Mouse (Mus musculus) macrophage (primary cell): ENCODE results near the gene Cntn1. TPM values are rescaled to one million over a fixed set of nuclear protein-coding genes. Genes with fewer than 3 reads are reported as not detected.

Experiments used
- H3K27ac ChIP-seq: fragments of 350-480 bp; formaldehyde crosslinking; 2 replicates; pipeline ENCODE4 v1.9.0; 2021
- H3K36me3 ChIP-seq: fragments of 350-480 bp; formaldehyde crosslinking; 2 replicates; pipeline ENCODE4 v1.9.0; 2021; ENCODE audit errors: inconsistent target
- H3K4me3 ChIP-seq: fragments of 350-480 bp; formaldehyde crosslinking; 2 replicates; pipeline ENCODE4 v1.9.0; 2021; ENCODE audit errors: inconsistent target
- H3K79me2 ChIP-seq: fragments of 350-480 bp; formaldehyde crosslinking; 2 replicates; pipeline ENCODE4 v1.9.0; 2021; ENCODE audit errors: inconsistent target
- WGBS: methylation state at CpG from one replicate; pipeline ENCODE4 v1.1.7; 2026; ENCODE audit warnings: inconsistent platforms; ENCODE audit not compliant: missing documents; 5-methylcytosine and 5-hydroxymethylcytosine counted together
- polyA plus RNA-seq: library from polyadenylated mRNA; stranded (reverse); fragments of 250-400 nt; gene quantifications from 3 replicates; pipeline ENCODE4 v1.2.4, GENCODE M21; 2018; ENCODE audit warnings: inconsistent platforms
- total RNA-seq, 78 experiments: library from RNA; depleted of rRNA; stranded (reverse); fragments of 250-400 nt; gene quantifications; 1 replicate in 9 of 78; 2 replicates in 24 of 78; 3 replicates in 43 of 78; 4 replicates in 2 of 78; pipeline ENCODE4 v1.2.4; 2018; ENCODE audit warnings: inconsistent platforms in 56 of 78

Gene Cntn1
- total RNA-seq (2018; cell fraction: chromatin; rRNA removed): not detected
- not detected for total RNA-seq (2018; cell fraction: cytosol; rRNA removed)
- total RNA-seq (2018; cell fraction: nucleus; rRNA removed): not detected
- polyA plus RNA-seq: not detected in 3 replicates

GRCm38 (mm10) chr15:92050996-92051352 is at the start of gene Cntn1:
TSS of gene Cntn1 (plus strand) at chr15:92051165.
- H3K36me3 ChIP-seq: no peaks in the 10 kb centered on the region
- WGBS: 2% methylated on average over 17 of the region's 17 CpGs
- no peaks in the 10 kb centered on the region for H3K79me2 ChIP-seq
- H3K27ac ChIP-seq: no peak within 1 kb of the TSS
- H3K4me3 ChIP-seq: no peak within 1 kb of the TSS

DNA sequence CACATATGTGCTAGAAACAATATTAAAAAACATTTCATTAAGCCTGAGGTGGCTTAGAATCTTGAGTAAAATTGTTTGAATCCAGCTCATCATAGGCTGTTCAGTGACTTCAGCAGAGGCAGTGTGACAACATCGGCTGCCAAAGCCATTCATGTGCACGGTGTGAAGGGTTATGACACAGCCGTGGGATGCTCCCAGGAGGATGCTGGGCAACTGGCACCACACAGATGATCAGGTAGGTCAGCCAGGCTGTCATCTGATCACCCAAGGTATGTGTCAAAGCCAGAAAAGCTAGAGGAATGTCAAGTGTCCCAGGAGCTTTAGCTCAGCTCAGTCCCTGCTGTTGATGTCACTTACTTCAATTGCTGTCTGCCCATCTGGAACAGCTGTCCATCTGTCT is 49.5 kb upstream of the Cntn1 start:
- WGBS: 100% methylated on average over 3 of the region's 3 CpGs
- no peaks in the 10 kb centered on the region for H3K79me2 ChIP-seq
- no peaks in the 10 kb centered on the region for H3K36me3 ChIP-seq
- H3K4me3 ChIP-seq: no peak overlapping the region
- H3K27ac ChIP-seq: no peak overlapping the region

DNA sequence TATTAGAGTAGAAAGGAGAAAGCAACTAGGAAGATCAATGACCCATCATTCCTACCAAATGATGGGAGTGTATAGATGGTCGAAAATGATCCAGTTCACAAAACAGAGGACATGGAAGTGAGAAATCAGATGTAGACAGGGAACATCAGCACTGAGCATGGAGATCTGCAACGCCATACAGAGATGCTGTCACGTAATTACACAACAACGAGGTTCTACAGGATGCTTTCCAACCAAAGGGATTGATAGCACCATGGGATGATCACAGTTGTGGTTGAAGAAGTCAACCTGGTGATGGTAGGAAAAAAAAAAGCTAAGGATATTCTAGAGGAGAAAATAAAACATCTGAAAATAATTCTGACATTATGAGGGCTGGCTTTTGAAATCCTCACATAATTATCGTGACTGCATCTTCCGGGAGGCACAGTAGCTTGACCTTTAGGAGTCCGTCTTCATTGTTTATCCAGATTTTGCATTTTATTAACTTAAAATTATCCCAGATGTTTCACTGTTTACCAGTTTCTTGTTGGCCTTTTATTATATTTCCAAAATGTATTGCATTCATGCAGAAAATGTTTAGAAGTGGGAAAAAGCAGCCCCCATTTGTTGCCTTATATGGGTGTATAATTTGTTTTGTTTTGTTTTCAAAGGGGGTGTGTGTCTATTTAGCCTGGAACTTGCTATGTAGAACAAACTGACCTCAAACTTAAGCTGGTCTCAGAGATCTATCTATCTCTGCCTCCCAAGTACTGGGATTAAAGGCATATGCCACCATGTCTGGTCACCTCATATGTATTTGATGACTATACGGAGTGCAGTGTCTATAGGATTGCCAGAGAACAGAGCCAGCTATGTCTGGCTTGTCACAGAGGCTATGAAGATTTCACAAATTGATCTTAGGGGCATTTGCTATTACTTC is 38.5 kb upstream of the Cntn1 start:
- Histone ChIP-seq H3K79me2 (no peaks in the 10 kb centered on the region), H3K27ac (no peak overlapping the region), H3K4me3 (no peak overlapping the region), H3K36me3 (no peaks in the 10 kb centered on the region)
- WGBS: 85% methylated on average over 8 of the region's 8 CpGs

GRCm38 (mm10) chr15:92034111-92034510 is 16.9 kb upstream of the Cntn1 start:
- no peaks in the 10 kb centered on the region for H3K36me3 ChIP-seq
- no peaks in the 10 kb centered on the region for H3K79me2 ChIP-seq
- 69% methylated on average over 1 of the region's 1 CpGs for WGBS
- no peak overlapping the region for H3K4me3 ChIP-seq
- H3K27ac ChIP-seq: no peak overlapping the region

DNA sequence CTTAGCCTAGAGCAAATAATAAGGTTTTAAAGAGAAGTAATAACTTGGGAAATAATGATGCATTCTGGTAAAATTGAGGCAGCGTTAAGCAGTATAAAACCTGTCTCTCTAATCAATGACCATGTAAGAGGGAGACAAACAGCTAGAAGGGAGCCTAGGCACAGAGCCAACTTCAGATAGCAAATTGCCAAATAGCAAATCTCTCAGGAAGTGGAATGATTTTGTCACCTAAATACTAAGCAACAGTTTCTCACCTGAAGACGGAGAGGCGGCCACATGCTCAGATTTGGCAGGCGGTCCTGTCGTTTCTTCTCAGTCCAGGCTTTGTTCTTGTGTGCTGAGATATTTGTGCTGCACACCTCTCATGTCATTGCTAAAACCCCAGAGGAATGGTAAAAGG is 8.4 kb upstream of the Cntn1 start:
- Histone ChIP-seq H3K27ac (no peak overlapping the region), H3K36me3 (no peaks in the 10 kb centered on the region), H3K79me2 (no peaks in the 10 kb centered on the region), H3K4me3 (no peak overlapping the region)
- WGBS: 90% methylated on average over 5 of the region's 5 CpGs

DNA sequence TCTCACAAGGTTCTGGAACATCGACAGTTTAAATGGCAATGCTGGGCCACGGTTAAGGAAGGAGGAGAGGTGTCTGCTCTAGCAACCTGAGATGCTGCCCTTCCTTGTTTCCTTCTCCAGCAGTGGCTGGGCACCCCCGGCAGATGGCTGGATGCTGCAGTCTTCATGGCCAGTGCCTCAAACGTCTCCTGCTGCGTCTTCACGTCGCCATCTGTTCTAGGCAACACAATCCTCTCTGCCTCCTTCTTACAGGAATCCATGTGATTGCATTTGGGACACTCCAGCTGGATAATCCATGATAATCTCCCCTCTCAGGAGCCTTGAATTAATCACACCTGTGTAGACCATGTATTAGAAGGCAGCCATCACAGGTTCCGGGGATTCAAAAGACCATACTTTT is 4.9 kb upstream of the Cntn1 start:
- WGBS: 91% methylated on average over 8 of the region's 8 CpGs
- Histone ChIP-seq H3K4me3 (no peak overlapping the region), H3K79me2 (no peaks in the 10 kb centered on the region), H3K36me3 (no peaks in the 10 kb centered on the region), H3K27ac (no peak overlapping the region)

- WGBS: 53% methylated on average over 4 of the region's 4 CpGs
- Histone ChIP-seq H3K27ac (no peak overlapping the region), H3K4me3 (no peak overlapping the region), H3K79me2 (no peaks in the 10 kb centered on the region), H3K36me3 (no peaks in the 10 kb centered on the region)
These were observed 2.9 kb upstream of the Cntn1 start for GRCm38 (mm10) chr15:92048031-92048430.

GRCm38 (mm10) chr15:92048531-92048930 is 2.4 kb upstream of the Cntn1 start:
- WGBS: 88% methylated on average over 3 of the region's 4 CpGs
- H3K79me2 ChIP-seq: no peaks in the 10 kb centered on the region
- H3K36me3 ChIP-seq: no peaks in the 10 kb centered on the region
- H3K4me3 ChIP-seq: no peak overlapping the region
- H3K27ac ChIP-seq: no peak overlapping the region

- H3K27ac ChIP-seq: no peak overlapping the region
- H3K79me2 ChIP-seq: no peaks in the 10 kb centered on the region
- 4% methylated on average over 35 of the region's 35 CpGs for whole genome bisulfite sequencing
- no peaks in the 10 kb centered on the region for H3K36me3 ChIP-seq
- no peak overlapping the region for H3K4me3 ChIP-seq
These were observed 578 bp downstream of the Cntn1 start for GRCm38 (mm10) chr15:92051353-92052132.

- no peaks in the 10 kb centered on the region for H3K79me2 ChIP-seq
- H3K4me3 ChIP-seq: no peak overlapping the region
- H3K27ac ChIP-seq: no peak overlapping the region
- no peaks in the 10 kb centered on the region for H3K36me3 ChIP-seq
- 23% methylated on average over 4 of the region's 4 CpGs for WGBS
These were observed 1.1 kb downstream of the Cntn1 start for GRCm38 (mm10) chr15:92052133-92052463.

- Histone ChIP-seq H3K4me3 (no peak overlapping the region), H3K27ac (no peak overlapping the region), H3K36me3 (no peaks in the 10 kb centered on the region), H3K79me2 (no peaks in the 10 kb centered on the region)
- 93% methylated on average over 5 of the region's 5 CpGs for WGBS
These were observed 6.6 kb downstream of the Cntn1 start for GRCm38 (mm10) chr15:92057553-92057952.

- Histone ChIP-seq H3K79me2 (no peaks in the 10 kb centered on the region), H3K36me3 (no peaks in the 10 kb centered on the region), H3K27ac (no peak overlapping the region), H3K4me3 (no peak overlapping the region)
- 77% methylated on average over 3 of the region's 3 CpGs for WGBS
These were observed 10.0 kb downstream of the Cntn1 start for GRCm38 (mm10) chr15:92060986-92061385.

- no peak overlapping the region for H3K4me3 ChIP-seq
These were observed 28.5 kb downstream of the Cntn1 start for GRCm38 (mm10) chr15:92079416-92079815.

DNA sequence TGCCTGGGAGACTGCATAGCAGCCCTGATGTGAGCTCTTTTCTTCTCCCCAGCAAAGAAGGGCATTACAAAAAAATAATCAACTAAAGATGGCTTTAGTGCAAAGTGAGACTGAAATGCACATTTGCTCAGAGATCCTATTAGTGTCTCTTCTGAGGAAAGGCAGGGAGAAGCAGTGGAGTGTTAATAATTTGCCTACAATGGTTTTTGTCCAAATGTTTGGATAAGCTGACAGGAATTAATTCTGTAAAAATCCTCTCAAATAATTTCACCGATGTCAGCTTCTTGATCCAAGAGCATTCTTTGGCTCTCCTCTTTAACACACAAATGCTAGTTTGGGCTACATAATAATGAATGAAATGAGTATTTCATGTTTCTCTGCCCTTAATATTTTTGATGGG is 34.9 kb downstream of the Cntn1 start:
- Histone ChIP-seq H3K27ac (no peak overlapping the region), H3K4me3 (no peak overlapping the region), H3K36me3 (no peaks in the 10 kb centered on the region), H3K79me2 (no peaks in the 10 kb centered on the region)
- WGBS: 100% methylated on average over 1 of the region's 1 CpGs

More at GRCm38 (mm10) chr15:92079416-92079815, 28.5 kb downstream of the Cntn1 start:
- no peaks in the 10 kb centered on the region for H3K79me2 ChIP-seq
- no peaks in the 10 kb centered on the region for H3K36me3 ChIP-seq
- WGBS: 61% methylated on average over 3 of the region's 3 CpGs
- H3K27ac ChIP-seq: no peak overlapping the region

- Histone ChIP-seq H3K27ac (no peak overlapping the region), H3K36me3 (no peaks in the 10 kb centered on the region)
These were observed 36.8 kb downstream of the Cntn1 start for GRCm38 (mm10) chr15:92087691-92088286.

More at GRCm38 (mm10) chr15:92087691-92088286, 36.8 kb downstream of the Cntn1 start:
- WGBS: 74% methylated on average over 6 of the region's 6 CpGs
- Histone ChIP-seq H3K79me2 (no peaks in the 10 kb centered on the region), H3K4me3 (no peak overlapping the region)
